Mouse (Mus musculus): ENCODE data around the gene Clcn1.

DNA sequence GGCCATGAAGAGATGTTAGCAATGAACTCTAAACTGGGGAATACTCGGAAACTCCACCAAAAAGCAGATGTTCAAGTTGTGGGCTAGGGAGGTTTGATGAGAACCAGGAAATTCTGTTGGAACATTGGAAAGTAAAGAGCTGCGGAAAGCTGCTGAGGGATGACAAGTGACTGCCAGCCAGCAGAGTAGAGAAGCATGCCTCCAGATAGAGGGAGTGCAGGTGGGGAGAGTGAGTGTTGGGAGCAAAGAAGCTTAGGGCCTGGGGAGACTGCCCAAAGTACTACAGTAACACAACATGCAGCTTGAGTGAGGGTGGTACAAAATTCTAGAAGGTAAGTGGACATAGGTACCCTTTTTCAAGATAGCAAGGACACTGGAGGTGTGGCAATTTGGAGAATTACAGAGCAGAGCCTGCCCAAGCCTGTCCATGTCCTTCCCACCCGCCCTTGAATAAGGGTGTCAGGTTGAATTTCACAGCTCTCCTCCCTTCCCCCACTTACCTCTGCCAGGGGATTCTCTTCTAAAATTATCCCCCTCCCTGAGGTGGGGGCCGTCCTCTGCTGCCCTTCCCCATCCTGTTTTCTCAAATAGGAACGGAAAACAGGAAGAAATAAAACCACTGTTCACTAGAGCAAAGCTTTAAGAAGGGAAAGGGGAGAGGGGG, 3.5 kb upstream of the Clcn1 start:
- no peak for TF ChIP-seq CTCF (conservative IDR thresholded peaks at IDR 0.05; ENCODE audit: low read length)
- TF ChIP-seq NANOG (IDR thresholded peaks at IDR 0.05; ENCODE audit: borderline replicate concordance, low read length): no peak
- no peak for TF ChIP-seq POU5F1 (IDR thresholded peaks at IDR 0.05; ENCODE audit: borderline replicate concordance, low read length)

Data from E14TG2a.4 (cell line).